Mouse (Mus musculus) thymus, adult 2 months (tissue): ENCODE data around the gene Dusp14.

Source experiments
- CTCF ChIP-seq: fragments of 200-500 bp; IDR thresholded peaks from 2 replicates; pipeline ENCODE4 v1.5.1; 2012; ENCODE audit warnings: mild to moderate bottlenecking, control low read depth, low read length, moderate library complexity, borderline replicate concordance; ENCODE audit not compliant: control insufficient read depth, poor library complexity, insufficient read depth; ENCODE audit errors: extremely low read depth
- POLR2A ChIP-seq: fragments of 200-500 bp; IDR thresholded peaks from 2 replicates; pipeline ENCODE4 v1.6.1; 2012; ENCODE audit warnings: mild to moderate bottlenecking, low read length, control low read depth, moderate library complexity; ENCODE audit not compliant: control insufficient read depth, poor library complexity, insufficient read depth; ENCODE audit errors: extremely low read depth

GRCm38 (mm10) chr11:84066071-84066481, 3.0 kb downstream of the Dusp14 start:
- TF ChIP-seq POLR2A (no peak), CTCF (no peak)
